Mouse (Mus musculus): ENCODE measurements around the gene Bmp3.

DNA sequence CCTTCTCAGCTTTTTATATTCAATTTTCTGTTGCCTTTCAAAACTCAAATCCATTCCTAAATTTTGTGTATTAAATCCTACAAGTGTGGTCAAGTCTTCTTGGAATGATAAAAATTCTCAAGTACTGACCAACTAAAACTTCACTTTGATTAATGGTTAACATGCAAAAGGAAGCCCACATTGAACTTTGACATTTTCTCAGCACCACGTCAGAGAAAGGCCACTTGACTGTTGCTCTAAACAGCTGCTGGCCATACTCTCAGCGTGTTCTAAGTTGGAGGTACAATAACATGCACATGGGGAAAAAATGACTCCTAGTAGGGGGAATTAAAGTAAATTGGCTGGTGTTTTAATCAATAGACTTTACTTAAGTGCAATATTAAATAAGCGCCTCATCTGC, 27.9 kb downstream of the Bmp3 start:
- TF ChIP-seq POLR2A (IDR thresholded peaks at IDR 0.05; ENCODE audit: insufficient read depth, low read depth, low read length) (no peak), CTCF (IDR thresholded peaks at IDR 0.05; ENCODE audit: insufficient read depth, low read depth, low read length) (no peak)

Measured in olfactory bulb, adult 2 months (tissue).